Mouse (Mus musculus) neural tube, embryonic 11.5 days (tissue): ENCODE data around the gene Zbtb16. TPM values are rescaled to one million over a fixed set of nuclear protein-coding genes. Genes with fewer than 3 reads are reported as not detected.

Experiments used
- ATAC-seq: fragments of 200-750 bp; cut with Nextera tagmentation; 2 replicates; pipeline ENCODE4 v1.8.0; 2017; ENCODE audit warnings: moderate number of reproducible peaks, mild to moderate bottlenecking, moderate TSS enrichment, moderate library complexity; ENCODE audit not compliant: insufficient read depth, low FRiP score, low TSS enrichment
- DNase-seq: peaks from one replicate; pipeline ENCODE4 v3.0.0-alpha.2; 2015; ENCODE audit warnings: low spot score
- H3K27ac ChIP-seq: fragments of 300-500 bp; sonication (generic); 2 replicates; pipeline ENCODE4 v1.5.1; 2014; ENCODE audit warnings: low read depth, mild to moderate bottlenecking, low read length
- H3K27me3 ChIP-seq: fragments of 300-500 bp; sonication (generic); 2 replicates; pipeline ENCODE4 v1.6.1; 2014; ENCODE audit warnings: mild to moderate bottlenecking, low read length, mixed read lengths; ENCODE audit not compliant: control insufficient read depth, insufficient read depth
- H3K36me3 ChIP-seq: fragments of 300-500 bp; sonication (generic); 2 replicates; pipeline ENCODE4 v1.6.1; 2014; ENCODE audit warnings: mild to moderate bottlenecking, low read length, moderate library complexity, mixed read lengths; ENCODE audit not compliant: control insufficient read depth, insufficient read depth
- H3K4me1 ChIP-seq: fragments of 300-500 bp; sonication (generic); 2 replicates; pipeline ENCODE4 v1.6.1; 2014; ENCODE audit warnings: low read length, mixed read lengths; ENCODE audit not compliant: control insufficient read depth, insufficient read depth
- H3K4me2 ChIP-seq: fragments of 300-500 bp; sonication (generic); 2 replicates; pipeline ENCODE4 v1.6.1; 2014; ENCODE audit warnings: low read depth, mild to moderate bottlenecking, moderate library complexity
- H3K4me3 ChIP-seq: fragments of 300-500 bp; sonication (generic); 2 replicates; pipeline ENCODE4 v1.5.1; 2014; ENCODE audit warnings: low read depth, low read length
- H3K9ac ChIP-seq: fragments of 300-500 bp; sonication (generic); 2 replicates; pipeline ENCODE4 v1.6.1; 2014; ENCODE audit warnings: mild to moderate bottlenecking, low read length
- H3K9me3 ChIP-seq: fragments of 300-500 bp; sonication (generic); 2 replicates; pipeline ENCODE4 v1.6.1; 2016; ENCODE audit warnings: low read length; ENCODE audit not compliant: control insufficient read depth
- WGBS: fragments of 180-500 bp; shearing (Covaris S2); extraction: QIAGEN DNeasy Blood & Tissue Kit; methylation state at CpG from one replicate; pipeline ENCODE4 v1.1.7; 2014; 5-methylcytosine and 5-hydroxymethylcytosine counted together
- polyA plus RNA-seq: library from polyadenylated mRNA; unstranded; fragments of >200 nt; fragmentation: Nextera tagmentation; extraction: Ambion mirVana; gene quantifications from 2 replicates; pipeline ENCODE4 v1.2.1, GENCODE M21; 2014

The Zbtb16 gene
- 7.4 and 8.0 TPM in 2 replicates for polyA plus RNA-seq

- Histone ChIP-seq H3K9ac (peak within 1 kb of the TSS; percentile 64), H3K9me3 (no peaks in the 10 kb centered on the region), H3K4me2 (peak within 1 kb of the TSS; percentile 98), H3K27ac (0 out of 2 replicates have a peak within 1 kb of the TSS, but pooled peaks have one; percentile 34), H3K4me3 (peak within 1 kb of the TSS; percentile 76), H3K36me3 (peaks cover 3% of the 10 kb centered on the region; the same call in 1 of the 2 replicates), H3K4me1 (peaks cover 16% of the 10 kb centered on the region), H3K27me3 (peaks cover 14% of the 10 kb centered on the region)
- peak; percentile 91 for DNase-seq
- under 1% methylated on average over 61 of the region's 78 CpGs for WGBS
- ATAC-seq, result peak; percentile 83
Measured at GRCm38 (mm10) chr9:48835631-48836565, at the start of gene Zbtb16. Gene Zbtb16, minus strand, starts transcription at chr9:48836222.

- H3K27ac ChIP-seq, result no peak overlapping the region
- no peak for DNase-seq
- H3K4me2 ChIP-seq, result no peak overlapping the region
- ATAC-seq, result no peak
- no peaks in the 10 kb centered on the region for H3K4me1 ChIP-seq
- no peak overlapping the region for H3K4me3 ChIP-seq
- H3K36me3 ChIP-seq, result no peaks in the 10 kb centered on the region
- 75% methylated on average over 8 of the region's 8 CpGs for WGBS
- no peak overlapping the region for H3K9ac ChIP-seq
- no peaks in the 10 kb centered on the region for H3K9me3 ChIP-seq
- H3K27me3 ChIP-seq, result no peaks in the 10 kb centered on the region
Measured at GRCm38 (mm10) chr9:48872896-48873295, 36.9 kb upstream of the Zbtb16 start.

- H3K9ac ChIP-seq, result no peak overlapping the region
- no peak overlapping the region for H3K4me2 ChIP-seq
- DNase-seq, result no peak
Measured at GRCm38 (mm10) chr9:48866523-48867121, 30.6 kb upstream of the Zbtb16 start.

DNA sequence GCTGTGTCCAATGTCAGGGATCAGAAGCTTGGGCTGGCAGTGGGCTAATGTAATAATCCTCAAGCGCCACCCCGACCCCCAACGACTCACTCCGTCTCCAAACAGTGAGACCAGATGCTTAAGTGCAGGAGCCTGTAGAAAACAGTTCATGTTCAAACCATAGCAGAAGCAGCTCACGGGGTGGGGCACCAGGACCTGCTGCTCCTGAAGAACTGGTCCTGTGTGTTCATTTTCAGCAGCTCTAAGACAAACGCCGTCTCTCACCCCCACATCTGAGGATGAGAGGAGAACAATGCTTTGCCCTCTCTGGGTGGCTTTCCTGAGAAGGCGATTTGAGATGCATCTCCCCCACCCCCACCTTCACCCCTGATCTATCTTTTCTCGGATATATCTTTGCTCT lies 29.2 kb upstream of the Zbtb16 start:
- WGBS, result 59% methylated on average over 9 of the region's 9 CpGs
- Histone ChIP-seq H3K27me3 (no peaks in the 10 kb centered on the region), H3K4me1 (no peaks in the 10 kb centered on the region; the same call in 1 of the 2 replicates), H3K27ac (no peak overlapping the region), H3K9ac (no peak overlapping the region), H3K4me3 (no peak overlapping the region), H3K9me3 (no peaks in the 10 kb centered on the region), H3K36me3 (no peaks in the 10 kb centered on the region), H3K4me2 (no peak overlapping the region)
- DNase-seq (no peak), ATAC-seq (no peak)

More at GRCm38 (mm10) chr9:48866523-48867121, 30.6 kb upstream of the Zbtb16 start:
- no peak overlapping the region for H3K4me3 ChIP-seq
- H3K36me3 ChIP-seq, result no peaks in the 10 kb centered on the region
- H3K27ac ChIP-seq, result no peak overlapping the region
- no peaks in the 10 kb centered on the region; the same call in 1 of the 2 replicates for H3K4me1 ChIP-seq
- no peaks in the 10 kb centered on the region for H3K27me3 ChIP-seq
- ATAC-seq, result no peak
- WGBS, result 46% methylated on average over 12 of the region's 12 CpGs
- no peaks in the 10 kb centered on the region for H3K9me3 ChIP-seq

- ATAC-seq, result no peak
- Histone ChIP-seq H3K9ac (no peak overlapping the region), H3K9me3 (no peaks in the 10 kb centered on the region), H3K27ac (no peak overlapping the region), H3K4me1 (no peaks in the 10 kb centered on the region), H3K27me3 (no peaks in the 10 kb centered on the region), H3K36me3 (no peaks in the 10 kb centered on the region), H3K4me2 (no peak overlapping the region), H3K4me3 (no peak overlapping the region)
- WGBS, result 91% methylated on average over 10 of the region's 10 CpGs
- no peak for DNase-seq
Measured at GRCm38 (mm10) chr9:48861481-48861880, 25.5 kb upstream of the Zbtb16 start.

- ATAC-seq (no peak), DNase-seq (peak; percentile 78)
- Histone ChIP-seq H3K36me3 (no peaks in the 10 kb centered on the region), H3K27me3 (no peaks in the 10 kb centered on the region), H3K9ac (no peak overlapping the region), H3K4me3 (no peak overlapping the region), H3K9me3 (no peaks in the 10 kb centered on the region), H3K27ac (no peak overlapping the region), H3K4me1 (no peaks in the 10 kb centered on the region), H3K4me2 (no peak overlapping the region)
- WGBS, result 4% methylated on average over 6 of the region's 6 CpGs
Measured at GRCm38 (mm10) chr9:48860526-48860845, 24.5 kb upstream of the Zbtb16 start.

- Histone ChIP-seq H3K4me1 (no peaks in the 10 kb centered on the region), H3K9me3 (no peaks in the 10 kb centered on the region), H3K36me3 (no peaks in the 10 kb centered on the region), H3K4me2 (no peak overlapping the region), H3K4me3 (no peak overlapping the region), H3K27me3 (no peaks in the 10 kb centered on the region), H3K27ac (no peak overlapping the region), H3K9ac (0 out of 2 replicates have a peak overlapping the region, but pooled peaks have one; percentile 2)
- ATAC-seq (no peak), DNase-seq (no peak)
- 27% methylated on average over 10 of the region's 10 CpGs for WGBS
Measured at GRCm38 (mm10) chr9:48859828-48860525, 24.0 kb upstream of the Zbtb16 start.

- Histone ChIP-seq H3K4me2 (no peak overlapping the region), H3K4me1 (no peaks in the 10 kb centered on the region), H3K9ac (no peak overlapping the region), H3K27me3 (no peaks in the 10 kb centered on the region), H3K4me3 (no peak overlapping the region), H3K36me3 (no peaks in the 10 kb centered on the region), H3K27ac (no peak overlapping the region), H3K9me3 (no peaks in the 10 kb centered on the region)
- DNase-seq, result no peak
- ATAC-seq, result no peak
- WGBS, result 80% methylated on average over 7 of the region's 7 CpGs
Measured at GRCm38 (mm10) chr9:48857944-48858343, 21.9 kb upstream of the Zbtb16 start.
